Mouse (Mus musculus): ENCODE measurements around the gene Rbm24. TPM values are rescaled to one million over a fixed set of nuclear protein-coding genes. Genes with fewer than 3 reads are reported as not detected.

Gene Rbm24
- total and polyA plus RNA-seq, 3 experiments: not detected

- H3K79me2 ChIP-seq (replicated peaks; ENCODE audit: control insufficient read depth, extremely low read depth, insufficient read depth, poor library complexity, severe bottlenecking): no peaks in the 10 kb centered on the region
- H3K27ac ChIP-seq (ENCODE audit: insufficient read depth, low read depth): no peak overlapping the region
- no peak overlapping the region for H3K9ac ChIP-seq (ENCODE audit: insufficient read depth, low read depth)
- no peaks in the 10 kb centered on the region for H3K9me3 ChIP-seq (replicated peaks; ENCODE audit: low read length)
- H3K4me3 ChIP-seq (replicated peaks in 1 of 3; ENCODE audit: low read depth in 2 of 3, low read length in 2 of 3, poor library complexity in 1 of 3): no peak overlapping the region
- H3K4me2 ChIP-seq (ENCODE audit: insufficient read depth, low read depth, poor library complexity, severe bottlenecking): no peak overlapping the region
- no peaks in the 10 kb centered on the region for H3K27me3 ChIP-seq (replicated peaks)
- dilution Hi-C loops (cut with MboI; ENCODE audit: extremely low pct_ligation_motif_present, extremely low pct_unique_long_range_greater_than_20kb, low sequenced_read_pairs) (no loop called here), in situ Hi-C loops (cut with MboI; ENCODE audit: low pct_ligation_motif_present, low pct_unique_long_range_greater_than_20kb, low sequenced_read_pairs) (no loop called here)
- H3K4me1 ChIP-seq (ENCODE audit: control insufficient read depth in 1 of 2, insufficient read depth in 2 of 2): peaks cover 0 to 3% of the 10 kb centered on the region in 2 experiments; a peak in 1 of 4 replicates
- TF ChIP-seq HCFC1 (IDR thresholded peaks at IDR 0.05; ENCODE audit: low read depth, low read length) (no peak), ELF1 (IDR thresholded peaks at IDR 0.05; ENCODE audit: low read depth, low read length) (no peak), MAZ (IDR thresholded peaks at IDR 0.05; ENCODE audit: low read depth, low read length) (no peak), USF2 (conservative IDR thresholded peaks at IDR 0.05; ENCODE audit: low read depth, low read length) (no peak)
- no peak for DNase-seq (ENCODE audit: extremely low read depth)
- no peaks in the 10 kb centered on the region for H3K36me3 ChIP-seq (replicated peaks in 1 of 2; ENCODE audit: control insufficient read depth in 1 of 2, insufficient read depth in 1 of 2, low read length in 1 of 2)
Measured at GRCm38 (mm10) chr13:46391654-46392053, 26.6 kb upstream of the Rbm24 start.

GRCm38 (mm10) chr13:46392893-46393292 is 25.3 kb upstream of the Rbm24 start:
- Histone ChIP-seq H3K4me1 (ENCODE audit: control insufficient read depth in 1 of 2, insufficient read depth in 2 of 2) (peaks cover 0 to 3% of the 10 kb centered on the region in 2 experiments; a peak in 1 of 4 replicates), H3K4me2 (ENCODE audit: insufficient read depth, low read depth, poor library complexity, severe bottlenecking) (no peak overlapping the region), H3K9me3 (replicated peaks; ENCODE audit: low read length) (no peaks in the 10 kb centered on the region), H3K79me2 (replicated peaks; ENCODE audit: control insufficient read depth, extremely low read depth, insufficient read depth, poor library complexity, severe bottlenecking) (no peaks in the 10 kb centered on the region), H3K27ac (ENCODE audit: insufficient read depth, low read depth) (no peak overlapping the region), H3K36me3 (replicated peaks in 1 of 2; ENCODE audit: control insufficient read depth in 1 of 2, insufficient read depth in 1 of 2, low read length in 1 of 2) (no peaks in the 10 kb centered on the region), H3K27me3 (replicated peaks) (no peaks in the 10 kb centered on the region), H3K4me3 (replicated peaks in 1 of 3; ENCODE audit: low read depth in 2 of 3, low read length in 2 of 3, poor library complexity in 1 of 3) (no peak overlapping the region), H3K9ac (ENCODE audit: insufficient read depth, low read depth) (no peak overlapping the region)
- dilution Hi-C loops (cut with MboI; ENCODE audit: extremely low pct_ligation_motif_present, extremely low pct_unique_long_range_greater_than_20kb, low sequenced_read_pairs): no loop called here
- in situ Hi-C loops (cut with MboI; ENCODE audit: low pct_ligation_motif_present, low pct_unique_long_range_greater_than_20kb, low sequenced_read_pairs): no loop called here
- TF ChIP-seq MAX (IDR thresholded peaks at IDR 0.05; ENCODE audit: low read length) (no peak), JUN (IDR thresholded peaks at IDR 0.05; ENCODE audit: insufficient read depth, low read depth, low read length) (no peak), BHLHE40 (IDR thresholded peaks at IDR 0.05; ENCODE audit: low read depth, low read length) (no peak), CHD2 (IDR thresholded peaks at IDR 0.05; ENCODE audit: low read length) (no peak), ELF1 (IDR thresholded peaks at IDR 0.05; ENCODE audit: low read depth, low read length) (no peak), ZC3H11A (IDR thresholded peaks at IDR 0.05; ENCODE audit: low read depth, low read length) (no peak), ETS1 (conservative IDR thresholded peaks at IDR 0.05; ENCODE audit: low read depth, low read length) (no peak), NRF1 (IDR thresholded peaks at IDR 0.05; ENCODE audit: low read depth, low read length) (no peak), SIN3A (IDR thresholded peaks at IDR 0.05; ENCODE audit: low read length) (no peak), UBTF (IDR thresholded peaks at IDR 0.05; ENCODE audit: low read depth, low read length) (no peak), NELFE (IDR thresholded peaks at IDR 0.05; ENCODE audit: low read depth, low read length) (no peak), IRF4 (IDR thresholded peaks at IDR 0.05; ENCODE audit: low read depth, low read length) (no peak), MAFK (IDR thresholded peaks at IDR 0.05; ENCODE audit: insufficient replicate concordance, low read length) (no peak), JUND (conservative IDR thresholded peaks at IDR 0.05; ENCODE audit: low read depth, low read length) (no peak), ZNF384 (IDR thresholded peaks at IDR 0.05; ENCODE audit: low read depth, low read length) (no peak), PAX5 (IDR thresholded peaks at IDR 0.05; ENCODE audit: low read length) (no peak), TBP (conservative IDR thresholded peaks at IDR 0.05; ENCODE audit: low read depth, low read length) (no peak), GABPA (IDR thresholded peaks at IDR 0.05; ENCODE audit: insufficient replicate concordance, low read depth, low read length) (no peak), ZKSCAN1 (IDR thresholded peaks at IDR 0.05; ENCODE audit: borderline replicate concordance, low read depth, low read length) (no peak)
- no peak for DNase-seq (ENCODE audit: extremely low read depth)
